In genomic region chr3:93745475-93745874, GRCm38 (mm10) we compare ENCODE assay signal across 12 mouse cellular contexts. TPM values are rescaled to one million over a fixed set of nuclear protein-coding genes. Genes with fewer than 3 reads are reported as not detected.
DNase-seq lines count a peak whose midpoint lies in the region; ATAC-seq and TF ChIP-seq lines count a peak whose summit lies in the region.
"Not testable (repeated sequence)": the region's sequence is repeated elsewhere in the genome, so short reads cannot be mapped to it uniquely, and the experiment has no call there.
"Had no signal": no experiment of that assay in that cellular context is flagged by ENCODE, and none has a peak within 500 bp of the region (broad histone marks: within the 10 kb centered on the region; RNA-seq: fewer than 3 reads in every experiment).

No protein-coding gene starts in this region.

- not testable (repeated sequence) for DNase-seq in Patski (ENCODE audit: low read depth, low spot score); kidney, postnatal 0 days (ENCODE audit: low spot score)

- 67% methylated on average over 1 of the region's 1 CpGs for WGBS in kidney, embryonic 14.5 days
- 88% methylated on average over 1 of the region's 1 CpGs for WGBS in kidney, embryonic 15.5 days
- 76% methylated on average over 1 of the region's 1 CpGs for WGBS in kidney, embryonic 16.5 days
- 73% methylated on average over 1 of the region's 1 CpGs for WGBS in kidney, postnatal 0 days

- not testable (repeated sequence) for H3K9ac ChIP-seq in kidney, embryonic 14.5 days (ENCODE audit: low read depth, low read length); kidney, embryonic 15.5 days; kidney, embryonic 16.5 days (replicated peaks; ENCODE audit: low read length); kidney, postnatal 0 days (ENCODE audit: low read depth, low read length)

- H3K27ac ChIP-seq in kidney, embryonic 14.5 days (ENCODE audit: low read depth, low read length); kidney, embryonic 15.5 days; kidney, embryonic 16.5 days (ENCODE audit: low read length); kidney, postnatal 0 days: not testable (repeated sequence)

- H3K27me3 ChIP-seq in Patski; kidney, embryonic 14.5 days (ENCODE audit: control insufficient read depth, insufficient read depth, low read length); kidney, embryonic 15.5 days; kidney, embryonic 16.5 days (ENCODE audit: insufficient read depth, low read length); kidney, postnatal 0 days (ENCODE audit: insufficient read depth, low read length): not testable (repeated sequence)

- in situ Hi-C loops in Patski (cut with MboI; ENCODE audit: low pct_unique_long_range_greater_than_20kb), result not testable (repeated sequence)

- ATAC-seq in Patski, result peak; percentile 31
- ATAC-seq in kidney, embryonic 14.5 days (ENCODE audit: low FRiP score, low TSS enrichment), result peak; percentile 90
- peak; percentile 93 for ATAC-seq in kidney, embryonic 15.5 days (replicated peaks; ENCODE audit: low FRiP score)
- ATAC-seq in kidney, embryonic 16.5 days (ENCODE audit: low FRiP score, low TSS enrichment), result peak; percentile 87
- peak; percentile 46; the same call in 1 of the 2 replicates for ATAC-seq in kidney, postnatal 0 days (replicated peaks; ENCODE audit: low FRiP score, low read depth)

- CTCF ChIA-PET in Patski (lab: Charles Lee), result not testable (repeated sequence)

- not testable (repeated sequence) for H3K9me3 ChIP-seq in kidney, embryonic 14.5 days (ENCODE audit: control insufficient read depth, low read length); kidney, embryonic 15.5 days (replicated peaks); kidney, embryonic 16.5 days (ENCODE audit: low read length); kidney, postnatal 0 days (replicated peaks; ENCODE audit: low read length)

- not testable (repeated sequence) for H3K4me3 ChIP-seq in kidney, embryonic 14.5 days (ENCODE audit: low read length); kidney, embryonic 15.5 days (replicated peaks); kidney, embryonic 16.5 days (ENCODE audit: low read length); kidney, postnatal 0 days (replicated peaks; ENCODE audit: low read depth, low read length)

- not testable (repeated sequence) for H3K4me1 ChIP-seq in kidney, embryonic 14.5 days (ENCODE audit: control insufficient read depth, insufficient read depth, low read length); kidney, embryonic 15.5 days; kidney, embryonic 16.5 days (ENCODE audit: insufficient read depth, low read length); kidney, postnatal 0 days (replicated peaks; ENCODE audit: insufficient read depth, low read length)

- not testable (repeated sequence) for H3K4me2 ChIP-seq in kidney, embryonic 14.5 days (replicated peaks; ENCODE audit: low read depth, low read length); kidney, embryonic 15.5 days; kidney, embryonic 16.5 days (replicated peaks; ENCODE audit: low read depth, low read length); kidney, postnatal 0 days (ENCODE audit: low read length)

- not testable (repeated sequence) for H3K36me3 ChIP-seq in kidney, embryonic 14.5 days (ENCODE audit: control insufficient read depth, insufficient read depth, low read length); kidney, embryonic 15.5 days; kidney, embryonic 16.5 days (ENCODE audit: insufficient read depth, low read length); kidney, postnatal 0 days (ENCODE audit: insufficient read depth, low read length)

- POLR2A ChIA-PET in Patski (lab: Charles Lee), result not testable (repeated sequence)

- TF ChIP-seq CTCF in Patski (IDR thresholded peaks at IDR 0.05); kidney, postnatal 0 days (IDR thresholded peaks at IDR 0.05; ENCODE audit: low read depth): not testable (repeated sequence)

RNA-seq across cellular contexts. Expression of gene Gm5773, which starts 27.3 kb away (rescaled TPM):
- not detected for polyA plus RNA-seq in Patski (2021)
- polyA plus RNA-seq in kidney, embryonic 14.5 days (2014; fragmentation: Nextera tagmentation; extraction: Ambion mirVana), result not detected in 2 replicates
- not detected in 2 replicates for polyA plus RNA-seq in kidney, embryonic 15.5 days (2015; fragmentation: Nextera tagmentation; extraction: Ambion mirVana)
- not detected in 2 replicates for polyA plus RNA-seq in kidney, embryonic 16.5 days (2015; fragmentation: Nextera tagmentation; extraction: Ambion mirVana)
- polyA plus RNA-seq in kidney, postnatal 0 days (2015; fragmentation: Nextera tagmentation; extraction: Ambion mirVana), result not detected in 2 replicates
- polyA plus RNA-seq: activated CD4-positive, CD25-positive, alpha-beta regulatory T cell, adult 4 months; adrenal gland, adult 2 months; brain, embryonic 14.5 days; C2C12; CD4-positive, CD25-positive, alpha-beta regulatory T cell, adult 4 months; cerebellum, adult 2 months; G1E had no signal

RNA-seq across cellular contexts. Expression of gene Tdpoz4, which starts 50.7 kb away (rescaled TPM):
- not detected for polyA plus RNA-seq in Patski (2021)
- polyA plus RNA-seq in kidney, embryonic 14.5 days (2014; fragmentation: Nextera tagmentation; extraction: Ambion mirVana), result not detected in 2 replicates
- not detected in 2 replicates for polyA plus RNA-seq in kidney, embryonic 15.5 days (2015; fragmentation: Nextera tagmentation; extraction: Ambion mirVana)
- not detected in 2 replicates for polyA plus RNA-seq in kidney, embryonic 16.5 days (2015; fragmentation: Nextera tagmentation; extraction: Ambion mirVana)
- not detected in 2 replicates for polyA plus RNA-seq in kidney, postnatal 0 days (2015; fragmentation: Nextera tagmentation; extraction: Ambion mirVana)
- polyA plus RNA-seq: activated CD4-positive, CD25-positive, alpha-beta regulatory T cell, adult 4 months; adrenal gland, adult 2 months; brain, embryonic 14.5 days; CD4-positive, CD25-positive, alpha-beta regulatory T cell, adult 4 months; cerebellum, adult 2 months; G1E had no signal

RNA-seq across cellular contexts. Expression of gene Gm37596, which starts 52.6 kb away (rescaled TPM):
- 0.08 TPM for polyA plus RNA-seq in Patski (2021)
- not detected in 2 replicates for polyA plus RNA-seq in kidney, embryonic 14.5 days (2014; fragmentation: Nextera tagmentation; extraction: Ambion mirVana)
- not detected in 2 replicates for polyA plus RNA-seq in kidney, embryonic 15.5 days (2015; fragmentation: Nextera tagmentation; extraction: Ambion mirVana)
- polyA plus RNA-seq in kidney, embryonic 16.5 days (2015; fragmentation: Nextera tagmentation; extraction: Ambion mirVana), result not detected in 2 replicates
- not detected in 2 replicates for polyA plus RNA-seq in kidney, postnatal 0 days (2015; fragmentation: Nextera tagmentation; extraction: Ambion mirVana)
- polyA plus RNA-seq: activated CD4-positive, CD25-positive, alpha-beta regulatory T cell, adult 4 months; adrenal gland, adult 2 months; brain, embryonic 14.5 days; C2C12; CD4-positive, CD25-positive, alpha-beta regulatory T cell, adult 4 months; cerebellum, adult 2 months; G1E had no signal

Comparison
In these comparisons a context has a peak if more than half of its experiments do, and no peak if none do; other contexts are left out.
1. ATAC-seq: peak in every context shown above with its lines; median percentile 93 in kidney, embryonic 15.5 days; 90 in kidney, embryonic 14.5 days; 87 in kidney, embryonic 16.5 days; 46 in kidney, postnatal 0 days; 31 in Patski.